ENCODE assay signal across 20 mouse cellular contexts in the genomic region with DNA sequence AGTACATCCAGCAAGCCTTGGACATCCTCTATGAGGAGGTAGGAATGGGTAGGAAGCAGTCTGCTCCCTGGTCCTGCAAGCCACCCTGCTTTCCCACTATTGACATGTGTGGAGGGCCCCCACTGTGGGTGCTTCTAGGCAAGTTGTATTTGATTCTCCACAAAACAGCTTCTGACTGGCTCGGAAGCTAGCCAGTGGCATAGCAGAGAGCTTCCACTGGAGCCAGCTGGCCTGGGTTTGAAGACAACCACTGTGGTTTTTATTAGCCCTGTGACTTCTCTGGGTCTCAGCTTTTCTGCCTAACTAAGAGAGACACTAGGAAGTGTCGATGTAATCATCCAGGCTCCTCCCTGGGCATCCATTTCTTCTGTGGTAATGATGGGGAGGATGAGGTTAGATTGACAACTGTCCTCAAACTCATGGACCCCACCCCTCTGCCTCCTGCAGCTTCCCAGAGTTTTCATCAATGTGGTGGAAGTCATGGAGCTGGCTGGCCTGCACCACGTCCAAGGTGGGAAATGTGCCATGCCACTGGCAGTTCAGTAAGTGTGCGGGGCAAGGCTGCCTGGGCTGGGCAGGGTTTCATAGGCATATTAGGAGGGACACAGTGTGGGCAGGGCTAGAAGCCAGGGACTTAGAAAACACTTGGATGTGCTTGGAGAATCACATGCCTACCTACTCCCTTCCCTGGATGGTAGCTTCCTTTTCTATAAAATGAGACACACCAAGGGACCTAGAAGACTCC.
DNase-seq lines count a peak whose midpoint lies in the region; TF ChIP-seq lines count a peak whose summit lies in the region.
"Had no signal": no experiment of that assay in that cellular context is flagged by ENCODE, and none has a peak within 500 bp of the region (broad histone marks: within the 10 kb centered on the region; RNA-seq: fewer than 3 reads in every experiment).

No protein-coding gene starts in this region.

- H3K4me1 ChIP-seq in heart, adult 2 months (ENCODE audit: control insufficient read depth, insufficient read depth, low read length) = peaks cover 23% of the 10 kb centered on the region
- H3K4me1 ChIP-seq in small intestine, adult 2 months (ENCODE audit: control insufficient read depth, insufficient read depth, insufficient read length, low read length) = peaks cover 2% of the 10 kb centered on the region; the same call in 1 of the 2 replicates
- H3K4me1 ChIP-seq: embryonic facial prominence, embryonic 10.5 days; forebrain, embryonic 13.5 days had no signal

- no peaks in the 10 kb centered on the region for H3K27me3 ChIP-seq in heart, adult 2 months (ENCODE audit: control insufficient read depth, insufficient read depth, low read length)
- no peaks in the 10 kb centered on the region for H3K27me3 ChIP-seq in small intestine, adult 2 months (ENCODE audit: control insufficient read depth, insufficient read depth, low read length)
- H3K27me3 ChIP-seq: forebrain, embryonic 13.5 days; heart, embryonic 15.5 days had no signal

- 56% methylated on average over 4 of the region's 4 CpGs for WGBS in heart, adult 2 months
- WGBS in small intestine, adult 2 months = 82% methylated on average over 4 of the region's 4 CpGs

- no peak overlapping the region for H3K4me3 ChIP-seq in heart, adult 2 months
- H3K4me3 ChIP-seq in small intestine, adult 2 months (ENCODE audit: low read depth, low read length) = no peak overlapping the region
- H3K4me3 ChIP-seq: embryonic facial prominence, embryonic 10.5 days; forebrain, embryonic 13.5 days; heart, embryonic 15.5 days; hindbrain, embryonic 10.5 days had no signal

- peak overlapping the region; percentile 85 for H3K27ac ChIP-seq in heart, adult 2 months
- peak overlapping the region; percentile 7; the same call in 1 of the 2 replicates for H3K27ac ChIP-seq in small intestine, adult 2 months (ENCODE audit: insufficient read depth, low read depth, low read length)
- H3K27ac ChIP-seq: embryonic facial prominence, embryonic 10.5 days; forebrain, embryonic 13.5 days; heart, embryonic 15.5 days; hindbrain, embryonic 10.5 days; hindbrain, embryonic 14.5 days had no signal

- TF ChIP-seq CTCF in heart, adult 2 months (IDR thresholded peaks at IDR 0.05) = no peak
- no peak for TF ChIP-seq CTCF in small intestine, adult 2 months (IDR thresholded peaks at IDR 0.05; ENCODE audit: extremely low read depth, insufficient read length, insufficient replicate concordance, low read depth, low read length)

- no peak for TF ChIP-seq EP300 in heart, adult 2 months (IDR thresholded peaks at IDR 0.05; ENCODE audit: insufficient read depth, low read depth, low read length)

- no peaks in the 10 kb centered on the region for H3K79me2 ChIP-seq in heart, adult 2 months (replicated peaks; ENCODE audit: control insufficient read depth, insufficient read depth, low read length)

- H3K9ac ChIP-seq in heart, adult 2 months (ENCODE audit: low read depth, low read length) = no peak overlapping the region
- H3K9ac ChIP-seq: forebrain, embryonic 13.5 days; forebrain, postnatal 0 days; heart, embryonic 15.5 days; hindbrain, embryonic 14.5 days had no signal

- TF ChIP-seq POLR2A in heart, adult 2 months (IDR thresholded peaks at IDR 0.05; ENCODE audit: insufficient read depth, low read depth, low read length) = no peak
- no peak for TF ChIP-seq POLR2A in small intestine, adult 2 months (IDR thresholded peaks at IDR 0.05; ENCODE audit: low read depth, low read length)

- intact Hi-C loops in heart, adult 2 months (cut with DNase I) = loop anchor here (2.0 kb wide), 1 partner anchor 109 kb away; no protein-coding TSS in a partner anchor
- intact Hi-C loops in heart, postnatal 10 days (cut with DNase I) = loop anchor here (2.0 kb wide), 1 partner anchor 63 kb away; no protein-coding TSS in a partner anchor

- H3K36me3 ChIP-seq in heart, adult 2 months (ENCODE audit: control insufficient read depth, insufficient read depth, low read length) = no peaks in the 10 kb centered on the region
- H3K36me3 ChIP-seq in small intestine, adult 2 months (ENCODE audit: control insufficient read depth, insufficient read depth, low read length) = no peaks in the 10 kb centered on the region; the same call in 1 of the 2 replicates
- H3K36me3 ChIP-seq: embryonic facial prominence, embryonic 10.5 days; G1E; heart, embryonic 15.5 days; hindbrain, embryonic 10.5 days had no signal

- DNase-seq in cerebellum, postnatal 10 days = peak; percentile 75 to 83
- DNase-seq in cerebellum, adult 11-12 months = no peak
- peak in 1 of 2 experiments; percentile 34 for DNase-seq in heart, adult 2 months
- DNase-seq in heart, postnatal 10 days = no peak
- peak; percentile 52 for DNase-seq in lung, postnatal 10 days
- DNase-seq in lung, adult 18-20 months = no peak
- no peak for DNase-seq in natural killer cell, adult 2 months (ENCODE audit: low spot score in 2 of 2)
- DNase-seq: adrenal gland, adult 8-10 months; adrenal gland, postnatal 36 days; B cell, adult 2 months; cerebellum, adult 8-10 months; cerebellum, postnatal 36 days; forebrain, postnatal 0 days had no signal

Comparison
In these comparisons a context has a peak if more than half of its experiments do, and no peak if none do; other contexts are left out.
1. DNase-seq: peak in cerebellum, postnatal 10 days (2 of 2) and lung, postnatal 10 days (single experiment); none in cerebellum, adult 11-12 months (single experiment), heart, postnatal 10 days (0 of 2), lung, adult 18-20 months (0 of 2) and natural killer cell, adult 2 months (0 of 2).